Mouse (Mus musculus) brain, embryonic 14.5 days (tissue): ENCODE data around the gene Krt39.

Source experiments
- CTCF ChIP-seq: fragments of 200-500 bp; IDR thresholded peaks from 2 replicates; pipeline ENCODE4 v1.5.1; 2012; ENCODE audit warnings: inconsistent platforms, mild to moderate bottlenecking, moderate library complexity, borderline replicate concordance; ENCODE audit not compliant: insufficient read depth, insufficient read length; ENCODE audit errors: extremely low read depth
- POLR2A ChIP-seq: fragments of 200-500 bp; IDR thresholded peaks from 2 replicates; pipeline ENCODE4 v1.6.1; 2012; ENCODE audit warnings: mild to moderate bottlenecking, inconsistent platforms, borderline replicate concordance; ENCODE audit not compliant: poor library complexity, insufficient read depth, insufficient read length, severe bottlenecking; ENCODE audit errors: extremely low read depth

- TF ChIP-seq CTCF (no peak), POLR2A (no peak)
These were observed 28.2 kb downstream of the Krt39 start, which contains the start of gene Krt23 for GRCm38 (mm10) chr11:99492733-99493573.
